Mouse (Mus musculus): ENCODE measurements around the gene Gpx4. TPM values are rescaled to one million over a fixed set of nuclear protein-coding genes. Genes with fewer than 3 reads are reported as not detected.

The Gpx4 gene
- total RNA-seq, 2 experiments from 2014 or later = 450 to 489 TPM

- no peak for DNase-seq
Measured at GRCm38 (mm10) chr10:80105926-80106325, 59.0 kb downstream of the Gpx4 start.

Other genes starting within 250 kb of the Gpx4 start
- gene Misp, start 226.2 kb upstream of the Gpx4 start, total RNA-seq (2021) = under 1 TPM; 0.14 to 0.45 TPM
- gene Ptbp1, start 192.7 kb upstream of the Gpx4 start, total RNA-seq (2021) = 100 to 1,000 TPM; 167 to 182 TPM
- not detected for gene Prtn3, start 172.7 kb upstream of the Gpx4 start, total RNA-seq (2021)
- gene Plppr3, start 172.5 kb upstream of the Gpx4 start, total RNA-seq (2021) = 1 to 10 TPM; 2.5 to 2.9 TPM
- gene Elane, start 160.9 kb upstream of the Gpx4 start, total RNA-seq (2021) = not detected
- under 1 TPM in 1 of 2 experiments, not detected in 1; 0.38 TPM for gene Cfd, start 156.3 kb upstream of the Gpx4 start, total RNA-seq (2021)
- 10 to 100 TPM; 67.1 to 68.2 TPM for gene Med16, start 138.2 kb upstream of the Gpx4 start, total RNA-seq (2021)
- not detected for gene Gm26602, start 136.3 kb upstream of the Gpx4 start, total RNA-seq (2021)
- under 1 TPM; 0.25 to 0.33 TPM for gene Kiss1r, start 130.2 kb upstream of the Gpx4 start, total RNA-seq (2021)
- gene R3hdm4, start 126.0 kb upstream of the Gpx4 start, total RNA-seq (2021) = 100 to 1,000 TPM in 1 of 2 experiments, 10 to 100 TPM in 1; 91.0 to 100 TPM
- gene Arid3a, start 120.1 kb upstream of the Gpx4 start, total RNA-seq (2021) = 1 to 10 TPM; 4.2 to 4.3 TPM
- gene Wdr18, start 87.0 kb upstream of the Gpx4 start, total RNA-seq (2021) = 10 to 100 TPM; 25.5 to 28.5 TPM
- under 1 TPM in 1 of 2 experiments, not detected in 1; 0.21 TPM for gene Grin3b, start 76.5 kb upstream of the Gpx4 start, total RNA-seq (2021)
- gene Tmem259, start 62.8 kb upstream of the Gpx4 start, total RNA-seq (2021) = 100 to 1,000 TPM; 117 to 120 TPM
- gene Cnn2, start 58.6 kb upstream of the Gpx4 start, total RNA-seq (2021) = 100 to 1,000 TPM; 109 to 113 TPM
- gene Abca7, start 50.7 kb upstream of the Gpx4 start, total RNA-seq (2021) = 1 to 10 TPM; 6.9 to 8.1 TPM
- 1 to 10 TPM; 4.0 to 4.1 TPM for gene Arhgap45, start 30.5 kb upstream of the Gpx4 start, total RNA-seq (2021)
- gene Polr2e, start 7.4 kb upstream of the Gpx4 start, total RNA-seq (2021) = 10 to 100 TPM; 66.6 to 70.7 TPM
- gene Sbno2, start 58.4 kb downstream of the Gpx4 start, total RNA-seq (2021) = 10 to 100 TPM; 19.0 to 19.4 TPM
- gene Stk11, start 68.6 kb downstream of the Gpx4 start, total RNA-seq (2021) = 10 to 100 TPM; 98.7 to 99.9 TPM
- gene Atp5d, start 91.5 kb downstream of the Gpx4 start, total RNA-seq (2021) = 1,000 to 10,000 TPM in 1 of 2 experiments, 100 to 1,000 TPM in 1; 966 to 1,003 TPM
- 1 to 10 TPM; 3.7 to 5.1 TPM for gene Cbarp, start 93.7 kb downstream of the Gpx4 start, total RNA-seq (2021)
- gene Midn, start 101.1 kb downstream of the Gpx4 start, total RNA-seq (2021) = 100 to 1,000 TPM; 145 to 163 TPM
- gene Cirbp, start 118.8 kb downstream of the Gpx4 start, total RNA-seq (2021) = 100 to 1,000 TPM; 163 to 193 TPM
- 1 to 10 TPM; 1.9 to 4.9 TPM for gene 1600002K03Rik, start 125.8 kb downstream of the Gpx4 start, total RNA-seq (2021)
- 1 to 10 TPM; 2.8 to 2.9 TPM for gene Efna2, start 132.3 kb downstream of the Gpx4 start, total RNA-seq (2021)
- 10 to 100 TPM; 22.8 to 26.7 TPM for gene Mum1, start 179.3 kb downstream of the Gpx4 start, total RNA-seq (2021)
- 100 to 1,000 TPM; 480 to 520 TPM for gene Ndufs7, start 202.0 kb downstream of the Gpx4 start, total RNA-seq (2021)
- 10 to 100 TPM; 18.5 to 23.4 TPM for gene Gamt, start 213.8 kb downstream of the Gpx4 start, total RNA-seq (2021)
- 100 to 1,000 TPM; 131 to 140 TPM for gene Dazap1, start 214.3 kb downstream of the Gpx4 start, total RNA-seq (2021)
- gene Rps15, start 245.3 kb downstream of the Gpx4 start, total RNA-seq (2021) = 1,000 to 10,000 TPM in 1 of 2 experiments, 100 to 1,000 TPM in 1; 949 to 1,003 TPM
- gene Apc2, start 248.8 kb downstream of the Gpx4 start, total RNA-seq (2021) = 1 to 10 TPM; 6.0 to 6.2 TPM

Data from heart, postnatal 4 days (tissue).